Mouse (Mus musculus) left cerebral cortex, adult 18-20 months (tissue): ENCODE results near the gene Rbx1. TPM values are rescaled to one million over a fixed set of nuclear protein-coding genes. Genes with fewer than 3 reads are reported as not detected.

ENCODE experiments used
- total RNA-seq, 2 experiments: library from RNA; stranded (reverse); gene quantifications; 2 replicates each; pipeline ENCODE4 v1.2.3; 2021

The Rbx1 gene
- total RNA-seq, 2 experiments from 2014 or later, result 140 to 144 TPM

Other genes with a start within 250 kb of the Rbx1 start
- gene Mchr1, start 230.8 kb upstream of the Rbx1 start, total RNA-seq, result 10 to 100 TPM; 20.7 to 25.6 TPM
- gene Slc25a17, start 105.5 kb upstream of the Rbx1 start, total RNA-seq, result 10 to 100 TPM; 34.5 to 39.7 TPM
- gene St13, start 66.2 kb upstream of the Rbx1 start, total RNA-seq, result 100 to 1,000 TPM; 173 to 174 TPM
- gene Xpnpep3, start 66.2 kb upstream of the Rbx1 start, total RNA-seq, result 10 to 100 TPM; 15.0 to 16.6 TPM
- not detected for gene Dnajb7, start 58.0 kb upstream of the Rbx1 start, total RNA-seq
- gene Ep300, start 119.1 kb downstream of the Rbx1 start, total RNA-seq, result 10 to 100 TPM; 62.4 to 66.7 TPM
- gene L3mbtl2, start 197.6 kb downstream of the Rbx1 start, total RNA-seq, result 10 to 100 TPM; 35.5 to 37.9 TPM
- 10 to 100 TPM; 11.5 to 12.3 TPM for gene Chadl, start 231.0 kb downstream of the Rbx1 start, total RNA-seq